Mouse (Mus musculus): ENCODE results near the gene Gm5767.
"Not testable (repeated sequence)": the region's sequence is repeated elsewhere in the genome, so short reads cannot be mapped to it uniquely, and the experiment has no call there.

GRCm38 (mm10) chr16:8732450-8732849 lies 51.9 kb downstream of the Gm5767 start:
- peak; percentile 54; the same call in 1 of the 2 replicates for TF ChIP-seq ZNF384 (IDR thresholded peaks at IDR 0.05; ENCODE audit: low read depth, low read length)
- not testable (repeated sequence) for TF ChIP-seq CHD2 (IDR thresholded peaks at IDR 0.05; ENCODE audit: low read depth, low read length); HCFC1 (IDR thresholded peaks at IDR 0.05; ENCODE audit: borderline replicate concordance, insufficient read depth, low read length); MAFK (IDR thresholded peaks at IDR 0.05; ENCODE audit: insufficient read depth, low read depth, low read length); ZC3H11A (IDR thresholded peaks at IDR 0.05; ENCODE audit: borderline replicate concordance, low read depth, low read length)
